Mouse (Mus musculus) kidney, adult 2 months (tissue): Measurements from ENCODE around the gene Zic2.
"Not testable (repeated sequence)": the region's sequence is repeated elsewhere in the genome, so short reads cannot be mapped to it uniquely, and the experiment has no call there.

ENCODE experiments used
- CTCF ChIP-seq: fragments of 200-500 bp; conservative IDR thresholded peaks from 2 replicates; pipeline ENCODE4 v1.5.1; 2011; ENCODE audit warnings: low read depth, mild to moderate bottlenecking, control low read depth, low read length, moderate library complexity, mixed read lengths; ENCODE audit not compliant: insufficient read depth, insufficient read length
- POLR2A ChIP-seq: fragments of 200-500 bp; IDR thresholded peaks from one replicate; pipeline ENCODE4 v1.6.1; 2011; ENCODE audit warnings: low read depth, low read length, control low read depth

- TF ChIP-seq CTCF, POLR2A: not testable (repeated sequence)
Measured at GRCm38 (mm10) chr14:122459332-122459731, 15.9 kb upstream of the Zic2 start.
